Mouse (Mus musculus) intestine, embryonic 14.5 days (tissue): ENCODE measurements at regions not wholly inside any gene's neighbourhood (a gene's known extent, or its start where the extent isn't known, plus 50 kb on each side); places are given as distances from the start of the nearest gene placed in this dataset.
A peak's percentile ranks its signal among the peaks of the same experiment; 100 is the strongest.

Experiments
- ATAC-seq: fragments of 200-750 bp; cut with Nextera tagmentation; replicated peaks from 2 replicates; pipeline ENCODE4 v1.8.0; 2017; ENCODE audit warnings: low read depth, moderate number of reproducible peaks, moderate TSS enrichment, moderate library complexity; ENCODE audit not compliant: low FRiP score, low TSS enrichment
- DNase-seq: peaks from one replicate; pipeline ENCODE4 v3.0.0-alpha.2; 2018; ENCODE audit warnings: low spot score
- H3K27ac ChIP-seq: fragments of 300-500 bp; sonication (generic); 2 replicates; pipeline ENCODE4 v1.5.1; 2014; ENCODE audit warnings: low read depth, mild to moderate bottlenecking, control low read depth
- H3K27me3 ChIP-seq: fragments of 300-500 bp; sonication (generic); replicated peaks from 2 replicates; pipeline ENCODE4 v1.6.1; 2014; ENCODE audit warnings: low read length, control low read depth; ENCODE audit not compliant: control insufficient read depth, insufficient read depth
- H3K36me3 ChIP-seq: fragments of 300-500 bp; sonication (generic); 2 replicates; pipeline ENCODE4 v1.6.1; 2014; ENCODE audit warnings: low read length, control low read depth; ENCODE audit not compliant: control insufficient read depth, insufficient read depth
- H3K4me1 ChIP-seq: fragments of 300-500 bp; sonication (generic); replicated peaks from 2 replicates; pipeline ENCODE4 v1.6.1; 2014; ENCODE audit warnings: low read length, control low read depth, mixed read lengths; ENCODE audit not compliant: control insufficient read depth, insufficient read depth
- H3K4me2 ChIP-seq: fragments of 300-500 bp; sonication (generic); 2 replicates; pipeline ENCODE4 v1.6.1; 2014; ENCODE audit warnings: low read length
- H3K4me3 ChIP-seq: fragments of 300-500 bp; sonication (generic); 2 replicates; pipeline ENCODE4 v1.5.1; 2014; ENCODE audit warnings: low read depth, low read length, control low read depth, mixed read lengths
- H3K9ac ChIP-seq: fragments of 300-500 bp; sonication (generic); 2 replicates; pipeline ENCODE4 v1.6.1; 2014; ENCODE audit warnings: mild to moderate bottlenecking, low read length
- H3K9me3 ChIP-seq: fragments of 300-500 bp; sonication (generic); 2 replicates; pipeline ENCODE4 v1.6.1; 2016; ENCODE audit warnings: low read length, control low read depth; ENCODE audit not compliant: control insufficient read depth
- WGBS: fragments of 180-500 bp; shearing (Covaris S2); extraction: QIAGEN DNeasy Blood & Tissue Kit; methylation state at CpG from one replicate; pipeline ENCODE4 v1.1.7; 2014; 5-methylcytosine and 5-hydroxymethylcytosine counted together

DNA sequence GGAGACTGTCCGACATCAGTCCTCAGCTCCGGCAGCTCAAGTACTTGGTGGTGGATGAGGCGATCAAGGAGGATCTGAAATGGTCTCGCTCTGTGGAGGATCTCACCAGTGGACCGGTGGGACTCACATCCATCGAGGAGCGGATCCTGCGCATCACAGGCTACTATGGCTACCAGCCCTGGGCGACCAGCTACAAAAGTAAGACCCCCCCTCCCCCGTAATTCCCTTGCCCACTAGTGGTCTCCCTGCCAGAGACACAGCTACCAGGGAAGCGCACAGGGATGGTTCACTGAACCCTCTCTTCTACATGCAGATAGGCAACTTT is 144.5 kb downstream of the Kcnk1 start:
- Histone ChIP-seq H3K27ac (no peak overlapping the region), H3K27me3 (peaks cover 41% of the 10 kb centered on the region), H3K36me3 (no peaks in the 10 kb centered on the region), H3K9me3 (no peaks in the 10 kb centered on the region), H3K4me2 (peak overlapping the region; percentile 99), H3K4me3 (peak overlapping the region; percentile 49), H3K4me1 (peaks cover 10% of the 10 kb centered on the region; the same call in 1 of the 2 replicates), H3K9ac (no peak overlapping the region)
- ATAC-seq: no peak; the same call in 1 of the 2 replicates
- DNase-seq: no peak
- WGBS: 18% methylated on average over 11 of the region's 11 CpGs

- Histone ChIP-seq H3K27me3 (peaks cover 41% of the 10 kb centered on the region), H3K4me1 (no peaks in the 10 kb centered on the region), H3K36me3 (no peaks in the 10 kb centered on the region), H3K9ac (no peak overlapping the region), H3K27ac (no peak overlapping the region), H3K4me3 (no peak overlapping the region), H3K9me3 (no peaks in the 10 kb centered on the region), H3K4me2 (no peak overlapping the region)
- DNase-seq: no peak
- WGBS: 70% methylated on average over 6 of the region's 6 CpGs
- ATAC-seq: no peak
Observed at GRCm38 (mm10) chr8:126140998-126141397, 146.0 kb downstream of the Kcnk1 start.

DNA sequence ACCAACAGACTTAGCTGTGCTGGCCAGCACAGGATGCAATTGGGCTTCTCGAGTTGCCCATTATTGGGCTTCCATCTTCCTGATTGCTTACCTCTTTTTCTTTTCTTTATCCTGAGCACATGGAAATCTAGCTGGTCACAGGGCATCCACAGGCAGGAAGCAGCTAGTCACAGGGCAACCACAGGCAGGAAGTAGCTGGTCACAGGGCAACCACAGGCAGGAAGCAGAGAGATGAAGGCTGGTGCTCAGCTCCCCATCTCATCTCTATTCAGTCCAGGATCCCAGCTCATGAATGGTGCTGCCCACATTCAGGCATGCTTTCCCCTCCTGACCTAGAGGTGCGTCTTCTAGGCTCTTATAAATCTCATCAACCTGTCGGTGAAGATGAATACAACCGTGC is 146.8 kb upstream of the Slc35f3 start:
- WGBS: 71% methylated on average over 4 of the region's 4 CpGs
- Histone ChIP-seq H3K36me3 (no peaks in the 10 kb centered on the region), H3K27ac (no peak overlapping the region), H3K9me3 (no peaks in the 10 kb centered on the region), H3K9ac (no peak overlapping the region), H3K4me2 (no peak overlapping the region), H3K27me3 (no peaks in the 10 kb centered on the region), H3K4me3 (no peak overlapping the region), H3K4me1 (0 out of 2 replicates have a peak, but pooled peaks cover 8% of the 10 kb centered on the region)
- DNase-seq (no peak), ATAC-seq (no peak)

DNA sequence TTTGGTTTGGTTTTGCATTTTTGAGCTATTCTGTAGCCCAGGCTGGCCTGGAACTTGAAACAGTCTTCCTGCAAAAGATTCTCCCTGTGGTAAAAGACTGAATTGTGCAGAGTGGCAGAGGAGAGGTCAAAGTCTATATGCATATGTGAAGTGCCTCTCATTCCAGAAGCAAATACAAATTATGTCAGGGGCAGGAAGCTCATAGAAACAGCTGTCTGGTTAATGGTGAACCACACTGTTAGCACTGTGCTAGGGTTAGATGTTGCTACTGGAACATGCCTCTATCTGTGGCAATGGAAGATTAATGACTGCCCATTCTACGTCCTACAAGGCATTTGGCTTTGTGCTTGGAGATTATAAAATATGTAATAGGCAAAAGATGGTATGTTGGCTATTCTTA is 144.4 kb upstream of the Slc35f3 start:
- no peaks in the 10 kb centered on the region for H3K36me3 ChIP-seq
- H3K27ac ChIP-seq: no peak overlapping the region
- no peak overlapping the region for H3K4me3 ChIP-seq
- no peak overlapping the region for H3K4me2 ChIP-seq
- DNase-seq (no peak), ATAC-seq (peak; percentile 66; the same call in 1 of the 2 replicates)
- H3K4me1 ChIP-seq: 0 out of 2 replicates have a peak, but pooled peaks cover 8% of the 10 kb centered on the region
- no peaks in the 10 kb centered on the region for H3K27me3 ChIP-seq
- no peak overlapping the region for H3K9ac ChIP-seq
- 52% methylated on average over 1 of the region's 1 CpGs for WGBS
- no peaks in the 10 kb centered on the region for H3K9me3 ChIP-seq

- no peak overlapping the region for H3K4me2 ChIP-seq
- no peaks in the 10 kb centered on the region for H3K27me3 ChIP-seq
- 0 out of 2 replicates have a peak, but pooled peaks cover 7% of the 10 kb centered on the region for H3K4me1 ChIP-seq
- DNase-seq: no peak
- no peak overlapping the region for H3K27ac ChIP-seq
- no peak overlapping the region for H3K4me3 ChIP-seq
- H3K9me3 ChIP-seq: no peaks in the 10 kb centered on the region
- H3K9ac ChIP-seq: no peak overlapping the region
- no peak for ATAC-seq
- no peaks in the 10 kb centered on the region for H3K36me3 ChIP-seq
- WGBS: 65% methylated on average over 8 of the region's 8 CpGs
Observed at GRCm38 (mm10) chr8:126157452-126158185, 140.7 kb upstream of the Slc35f3 start.

- H3K4me2 ChIP-seq: no peak overlapping the region
- no peaks in the 10 kb centered on the region for H3K9me3 ChIP-seq
- no peaks in the 10 kb centered on the region for H3K27me3 ChIP-seq
- no peak overlapping the region for H3K27ac ChIP-seq
- no peak overlapping the region for H3K4me3 ChIP-seq
- H3K4me1 ChIP-seq: no peaks in the 10 kb centered on the region
- H3K9ac ChIP-seq: no peak overlapping the region
- DNase-seq (no peak), ATAC-seq (no peak)
- WGBS: 98% methylated on average over 4 of the region's 4 CpGs
- H3K36me3 ChIP-seq: no peaks in the 10 kb centered on the region
Observed at GRCm38 (mm10) chr8:126159485-126159884, 138.9 kb upstream of the Slc35f3 start.

GRCm38 (mm10) chr8:126160356-126160975 is 137.9 kb upstream of the Slc35f3 start:
- no peak overlapping the region for H3K9ac ChIP-seq
- DNase-seq (no peak), ATAC-seq (no peak)
- no peak overlapping the region for H3K27ac ChIP-seq
- 58% methylated on average over 9 of the region's 9 CpGs for WGBS
- H3K4me2 ChIP-seq: no peak overlapping the region
- H3K4me1 ChIP-seq: no peaks in the 10 kb centered on the region
- no peak overlapping the region for H3K4me3 ChIP-seq
- no peaks in the 10 kb centered on the region for H3K36me3 ChIP-seq
- no peaks in the 10 kb centered on the region for H3K9me3 ChIP-seq
- H3K27me3 ChIP-seq: no peaks in the 10 kb centered on the region

GRCm38 (mm10) chr8:126162748-126163371 is 135.5 kb upstream of the Slc35f3 start:
- no peak overlapping the region for H3K4me3 ChIP-seq
- H3K27ac ChIP-seq: no peak overlapping the region
- DNase-seq (no peak), ATAC-seq (no peak)
- H3K36me3 ChIP-seq: no peaks in the 10 kb centered on the region
- H3K9ac ChIP-seq: no peak overlapping the region
- H3K4me1 ChIP-seq: no peaks in the 10 kb centered on the region
- WGBS: 32% methylated on average over 11 of the region's 11 CpGs
- H3K4me2 ChIP-seq: no peak overlapping the region
- no peaks in the 10 kb centered on the region for H3K9me3 ChIP-seq
- H3K27me3 ChIP-seq: no peaks in the 10 kb centered on the region
